Mouse (Mus musculus) urinary bladder, postnatal 14 days (tissue): ENCODE measurements at regions not wholly inside any gene's neighbourhood (a gene's known extent, or its start where the extent isn't known, plus 50 kb on each side); places are given as distances from the start of the nearest gene placed in this dataset.

Experiments used
- DNase-seq: peaks from one replicate; pipeline ENCODE4 v3.0.0; 2021; ENCODE audit warnings: low spot score

DNA sequence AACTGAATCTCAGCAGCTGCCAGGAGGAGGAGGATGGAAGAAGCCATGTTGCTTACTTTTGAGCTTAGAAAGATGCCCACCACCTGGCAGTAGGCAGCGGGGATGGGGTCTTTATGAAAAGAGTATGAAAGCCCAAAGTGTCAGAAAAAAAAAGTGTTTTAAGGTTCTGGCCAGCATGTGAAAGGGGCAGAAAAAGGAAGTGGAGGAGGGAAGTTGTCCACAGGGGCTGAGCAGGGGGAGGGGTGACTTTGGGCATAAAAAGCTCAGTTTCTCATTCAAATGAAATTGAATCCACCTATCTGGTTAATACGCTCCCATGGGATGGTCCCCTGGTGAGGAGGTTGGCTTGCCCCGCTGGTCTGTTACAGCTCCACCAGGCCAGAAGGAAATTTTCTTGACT is 50.4 kb upstream of the L3mbtl4 start:
- no peak for DNase-seq
